Mouse (Mus musculus): Measurements from ENCODE around the gene Grin2c.

DNA sequence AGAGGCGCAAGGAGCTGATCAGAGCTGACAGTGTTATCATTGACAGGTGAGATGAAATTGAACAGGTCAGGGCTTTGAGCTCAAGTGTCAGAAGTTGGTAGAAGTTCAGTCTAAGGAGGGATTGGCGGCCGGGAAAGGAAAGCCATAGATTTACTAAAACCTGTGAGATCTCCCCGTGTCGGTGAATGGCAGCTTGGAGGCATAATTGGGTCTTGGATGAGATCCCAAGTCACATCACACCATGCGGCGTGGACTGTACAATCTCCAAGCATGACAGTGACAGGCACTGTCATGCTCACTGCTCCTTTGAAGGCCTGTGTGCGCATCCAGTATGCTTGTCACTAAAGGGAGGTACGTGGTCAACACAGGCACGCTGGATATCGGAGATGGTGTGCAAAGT, 4.1 kb downstream of the Grin2c start:
- TF ChIP-seq POLR2A (IDR thresholded peaks at IDR 0.05; ENCODE audit: extremely low read depth, insufficient read depth, low read length) (no peak), CTCF (IDR thresholded peaks at IDR 0.05; ENCODE audit: extremely low read depth, insufficient read depth, low read length) (no peak)
